Mouse (Mus musculus): ENCODE data around the gene Scn2a.

DNA sequence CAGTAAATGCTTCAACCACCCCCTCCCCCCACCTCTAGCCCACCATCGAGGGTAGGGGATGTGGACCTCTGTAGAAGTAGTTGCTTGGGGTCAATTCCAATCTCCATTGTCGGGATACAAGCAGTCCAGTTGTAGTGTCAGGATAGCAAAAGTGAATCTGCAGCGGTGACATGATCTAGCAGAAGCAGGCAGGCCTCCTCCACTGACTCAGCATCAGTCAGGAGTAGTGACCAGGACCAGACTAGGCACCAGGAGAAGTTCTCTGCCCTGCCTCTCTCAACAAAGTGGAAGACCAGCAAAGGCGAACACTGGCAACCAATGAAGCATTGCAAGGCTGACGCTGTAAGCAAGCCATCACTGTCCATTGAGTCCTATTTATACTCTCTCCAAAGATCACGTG lies 186.0 kb downstream of the Scn2a start:
- TF ChIP-seq CTCF (conservative IDR thresholded peaks at IDR 0.05; ENCODE audit: insufficient read depth, insufficient read length, low read depth, low read length), result no peak
- TF ChIP-seq POLR2A (IDR thresholded peaks at IDR 0.05; ENCODE audit: low read depth, low read length), result no peak

Data from kidney, adult 2 months (tissue).